Mouse (Mus musculus) myocyte (in vitro differentiated cells): ENCODE measurements around the gene Tgfbr1.

Experiments used
- E2F4 ChIP-seq: IDR thresholded peaks from one replicate; pipeline ENCODE4 v1.6.1; 2011; ENCODE audit warnings: mild to moderate bottlenecking, control low read depth, moderate library complexity; ENCODE audit not compliant: insufficient read depth
- POLR2A ChIP-seq: IDR thresholded peaks from one replicate; pipeline ENCODE4 v1.6.1; 2011; ENCODE audit warnings: low read depth, mild to moderate bottlenecking, control low read depth, moderate library complexity; ENCODE audit not compliant: insufficient read length
- POLR2AphosphoS2 ChIP-seq: IDR thresholded peaks from one replicate; pipeline ENCODE4 v1.6.1; 2011; ENCODE audit warnings: low read depth, control low read depth; ENCODE audit not compliant: insufficient read length
- TCF3 ChIP-seq: IDR thresholded peaks from one replicate; pipeline ENCODE4 v1.6.1; 2011; ENCODE audit warnings: low read depth, control low read depth; ENCODE audit not compliant: insufficient read length
- USF1 ChIP-seq: IDR thresholded peaks from one replicate; pipeline ENCODE4 v1.6.1; 2011; ENCODE audit warnings: low read depth, mild to moderate bottlenecking, control low read depth, moderate library complexity

DNA sequence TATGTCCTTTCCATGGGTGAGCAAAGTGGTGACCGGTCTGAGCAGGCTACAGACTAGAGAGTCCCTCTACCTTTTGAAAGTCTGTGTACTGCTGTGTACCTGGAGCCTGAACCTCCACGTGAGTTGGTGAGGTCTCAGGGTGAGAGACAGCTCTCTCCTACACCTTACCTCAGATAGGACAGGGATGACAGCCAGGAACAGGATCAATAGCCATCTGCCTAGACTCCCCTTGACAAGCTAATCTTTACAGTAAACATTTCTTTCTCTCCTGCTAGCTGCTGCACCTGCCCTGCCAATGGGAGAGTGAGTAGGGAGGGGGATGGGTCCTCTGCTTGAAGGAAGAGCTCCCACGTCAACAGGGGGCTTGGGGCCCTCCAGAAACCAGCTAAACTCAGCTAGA is 74.6 kb downstream of the Tgfbr1 start:
- TF ChIP-seq USF1 (no peak), POLR2A (no peak), E2F4 (no peak), TCF3 (no peak), POLR2AphosphoS2 (no peak)
